Mouse (Mus musculus): ENCODE results near the gene Mob2.

DNA sequence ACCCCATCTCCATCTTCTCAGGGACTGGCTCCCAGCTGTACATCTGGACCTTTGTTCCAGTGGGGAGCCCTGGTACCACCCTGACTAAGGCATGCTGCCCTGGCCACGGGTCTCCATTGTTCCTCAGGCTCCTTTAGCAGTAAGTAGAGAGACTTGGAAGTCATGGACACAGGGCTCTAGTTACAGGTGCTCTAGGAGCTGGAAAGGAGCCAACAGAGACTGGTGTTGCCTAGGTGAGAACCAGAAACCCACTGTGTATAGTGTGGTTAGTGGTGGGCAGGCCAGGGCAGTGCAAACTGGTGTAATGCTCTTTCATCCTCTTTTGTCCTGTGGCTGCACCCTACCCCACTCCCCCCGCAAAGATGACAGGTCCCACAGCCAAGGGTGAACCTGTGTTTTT, 69.7 kb downstream of the Mob2 start:
- TF ChIP-seq CTCF (conservative IDR thresholded peaks at IDR 0.05; ENCODE audit: low read length) (no peak), NANOG (IDR thresholded peaks at IDR 0.05; ENCODE audit: borderline replicate concordance, low read length) (no peak), POU5F1 (IDR thresholded peaks at IDR 0.05; ENCODE audit: borderline replicate concordance, low read length) (no peak)

All from E14TG2a.4 (cell line).